Comparison of ENCODE assay signal across 9 mouse cellular contexts in genomic region chr1:138517360-138518099, GRCm38 (mm10).
DNase-seq lines count a peak whose midpoint lies in the region; ATAC-seq and TF ChIP-seq lines count a peak whose summit lies in the region.
"Had no signal": no experiment of that assay in that cellular context is flagged by ENCODE, and none has a peak within 500 bp of the region (broad histone marks: within the 10 kb centered on the region; RNA-seq: fewer than 3 reads in every experiment).

No protein-coding gene starts in this region.

- peaks cover 12% of the 10 kb centered on the region for H3K4me1 ChIP-seq in forebrain, embryonic 13.5 days
- no peaks in the 10 kb centered on the region for H3K4me1 ChIP-seq in forebrain, postnatal 0 days (ENCODE audit: insufficient read depth)
- H3K4me1 ChIP-seq in megakaryocyte, embryonic 14.5 days = peaks cover 35% of the 10 kb centered on the region
- H3K4me1 ChIP-seq in midbrain, embryonic 15.5 days = peaks cover 20% of the 10 kb centered on the region
- no peaks in the 10 kb centered on the region for H3K4me1 ChIP-seq in hindbrain, postnatal 0 days (ENCODE audit: insufficient read depth, low read length)

- H3K36me3 ChIP-seq in forebrain, embryonic 13.5 days (ENCODE audit: poor library complexity, severe bottlenecking) = no peaks in the 10 kb centered on the region
- no peaks in the 10 kb centered on the region for H3K36me3 ChIP-seq in forebrain, postnatal 0 days (ENCODE audit: insufficient read depth)
- H3K36me3 ChIP-seq in megakaryocyte, embryonic 14.5 days (replicated peaks; ENCODE audit: low read length) = peaks cover 14% of the 10 kb centered on the region
- H3K36me3 ChIP-seq in midbrain, embryonic 15.5 days (replicated peaks) = no peaks in the 10 kb centered on the region
- no peaks in the 10 kb centered on the region for H3K36me3 ChIP-seq in hindbrain, postnatal 0 days (ENCODE audit: insufficient read depth, low read length)

- no peak overlapping the region for H3K4me2 ChIP-seq in forebrain, embryonic 13.5 days
- H3K4me2 ChIP-seq in forebrain, postnatal 0 days (ENCODE audit: low read depth) = no peak overlapping the region
- H3K4me2 ChIP-seq in midbrain, embryonic 15.5 days = no peak overlapping the region
- H3K4me2 ChIP-seq in hindbrain, postnatal 0 days (ENCODE audit: low read depth, low read length) = no peak overlapping the region

- no peak overlapping the region for H3K9ac ChIP-seq in forebrain, embryonic 13.5 days
- H3K9ac ChIP-seq in forebrain, postnatal 0 days = no peak overlapping the region
- H3K9ac ChIP-seq in midbrain, embryonic 15.5 days = no peak overlapping the region
- H3K9ac ChIP-seq in hindbrain, postnatal 0 days (replicated peaks; ENCODE audit: low read length) = no peak overlapping the region

- no peaks in the 10 kb centered on the region for H3K27me3 ChIP-seq in forebrain, embryonic 13.5 days
- no peaks in the 10 kb centered on the region for H3K27me3 ChIP-seq in forebrain, postnatal 0 days (ENCODE audit: insufficient read depth, low read length)
- no peaks in the 10 kb centered on the region for H3K27me3 ChIP-seq in megakaryocyte, embryonic 14.5 days (replicated peaks)
- no peaks in the 10 kb centered on the region for H3K27me3 ChIP-seq in midbrain, embryonic 15.5 days (replicated peaks)
- H3K27me3 ChIP-seq in hindbrain, postnatal 0 days (ENCODE audit: insufficient read depth, low read length) = no peaks in the 10 kb centered on the region

- H3K4me3 ChIP-seq in forebrain, embryonic 13.5 days = no peak overlapping the region
- no peak overlapping the region for H3K4me3 ChIP-seq in forebrain, postnatal 0 days (ENCODE audit: low read depth, low read length)
- H3K4me3 ChIP-seq in megakaryocyte, embryonic 14.5 days (replicated peaks) = peak overlapping the region; percentile 90
- no peak overlapping the region for H3K4me3 ChIP-seq in midbrain, embryonic 15.5 days
- no peak overlapping the region for H3K4me3 ChIP-seq in hindbrain, postnatal 0 days (ENCODE audit: low read length)

- no peak overlapping the region for H3K27ac ChIP-seq in forebrain, embryonic 13.5 days
- H3K27ac ChIP-seq in forebrain, postnatal 0 days (ENCODE audit: low read depth, low read length) = no peak overlapping the region
- no peak overlapping the region for H3K27ac ChIP-seq in midbrain, embryonic 15.5 days
- no peak overlapping the region for H3K27ac ChIP-seq in hindbrain, postnatal 0 days

- 59% methylated on average over 6 of the region's 6 CpGs for WGBS in forebrain, embryonic 13.5 days
- 44% methylated on average over 6 of the region's 6 CpGs for WGBS in forebrain, postnatal 0 days
- WGBS in midbrain, embryonic 15.5 days = 57% methylated on average over 6 of the region's 6 CpGs
- WGBS in hindbrain, postnatal 0 days = 66% methylated on average over 6 of the region's 6 CpGs

- ATAC-seq in forebrain, embryonic 13.5 days = 0 out of 2 replicates have a peak, but pooled peaks have one; percentile 19
- ATAC-seq in forebrain, postnatal 0 days = no peak
- ATAC-seq in midbrain, embryonic 15.5 days (replicated peaks) = no peak
- no peak for ATAC-seq in hindbrain, postnatal 0 days

- TF ChIP-seq CTCF in forebrain, postnatal 0 days (IDR thresholded peaks at IDR 0.05; ENCODE audit: low read depth) = no peak
- TF ChIP-seq CTCF in hindbrain, postnatal 0 days (IDR thresholded peaks at IDR 0.05; ENCODE audit: low read depth) = no peak

- DNase-seq in forebrain, postnatal 0 days = no peak
- peak; percentile 88 for DNase-seq in 416B (ENCODE audit: low read depth)
- peak; percentile 81 for DNase-seq in induced T-regulatory cell, adult 2 months (ENCODE audit: low read depth)
- DNase-seq in adrenal gland, adult 2 months = no peak
- no peak for DNase-seq in hindbrain, postnatal 0 days (ENCODE audit: low spot score)
- DNase-seq: gastrocnemius, postnatal 14 days had no signal

- H3K9me3 ChIP-seq in forebrain, embryonic 13.5 days (replicated peaks) = no peaks in the 10 kb centered on the region
- H3K9me3 ChIP-seq in forebrain, postnatal 0 days (ENCODE audit: low read length) = no peaks in the 10 kb centered on the region
- no peaks in the 10 kb centered on the region for H3K9me3 ChIP-seq in megakaryocyte, embryonic 14.5 days
- H3K9me3 ChIP-seq in midbrain, embryonic 15.5 days = no peaks in the 10 kb centered on the region
- H3K9me3 ChIP-seq in hindbrain, postnatal 0 days (ENCODE audit: low read length) = no peaks in the 10 kb centered on the region

Comparison
In these comparisons a context has a peak if more than half of its experiments do, and no peak if none do; other contexts are left out.
1. DNase-seq: peak in 416B (single experiment) and induced T-regulatory cell, adult 2 months (single experiment); none in forebrain, postnatal 0 days (single experiment), adrenal gland, adult 2 months (single experiment) and hindbrain, postnatal 0 days (single experiment).